Mouse (Mus musculus) stomach, postnatal 0 days (tissue): ENCODE measurements at regions not wholly inside any gene's neighbourhood (a gene's known extent, or its start where the extent isn't known, plus 50 kb on each side); places are given as distances from the start of the nearest gene placed in this dataset.

ENCODE experiments used
- CTCF ChIP-seq: IDR thresholded peaks from 2 replicates; pipeline ENCODE4 v1.5.1; 2016; ENCODE audit warnings: antibody characterized with exemption, low read depth, mild to moderate bottlenecking, moderate library complexity
- EP300 ChIP-seq: optimal IDR thresholded peaks from 2 replicates; pipeline ENCODE3; 2016; ENCODE audit warnings: antibody characterized with exemption

DNA sequence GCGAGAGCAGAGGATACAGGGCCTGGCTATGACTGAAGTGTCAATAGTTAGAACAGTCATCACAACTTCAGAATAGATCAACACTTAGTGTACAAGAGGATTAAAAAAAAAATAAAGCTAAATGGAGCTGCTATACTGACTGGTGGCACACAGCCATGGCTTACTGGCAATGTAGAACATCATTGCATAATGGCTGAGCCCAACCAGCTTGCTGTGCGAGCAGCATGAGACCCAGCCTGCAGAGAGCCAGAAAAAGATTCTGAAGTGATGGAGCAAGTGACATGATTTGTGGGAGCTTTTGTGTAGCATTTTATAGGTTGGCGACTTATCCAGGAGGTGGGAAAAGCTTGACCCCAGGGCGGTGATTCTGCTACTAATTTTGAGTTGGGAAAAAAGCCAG lies 211.5 kb upstream of the Ptbp2 start:
- TF ChIP-seq CTCF (no peak), EP300 (no peak)
